Mouse (Mus musculus): ENCODE measurements around the gene 1700001C19Rik. TPM values are rescaled to one million over a fixed set of nuclear protein-coding genes. Genes with fewer than 3 reads are reported as not detected.

1700001C19Rik gene
- polyA plus RNA-seq (2012; rRNA removed): 0.29 TPM in 1 of 2 replicates, not detected in the other

GRCm38 (mm10) chr17:47436907-47437547, at the start of gene 1700001C19Rik:
1700001C19Rik (minus strand) TSS chr17:47437376.

GRCm38 (mm10) chr17:47436156-47436906, 845 bp downstream of the 1700001C19Rik start, which contains the start of gene AI661453:
AI661453 (plus strand) TSS chr17:47436615.

GRCm38 (mm10) chr17:47400451-47400850, 36.7 kb downstream of the 1700001C19Rik start, which contains the start of gene Guca1a:
Guca1a (minus strand) TSS chr17:47400584.

GRCm38 (mm10) chr17:47385145-47385544, 52.0 kb downstream of the 1700001C19Rik start, which contains the start of gene Guca1b:
Guca1b (plus strand) TSS chr17:47385393.

GRCm38 (mm10) chr17:47368401-47369086, 68.6 kb downstream of the 1700001C19Rik start, which contains the start of gene Mrps10:
Mrps10 (plus strand) TSS chr17:47368887.

Other genes starting within 250 kb of the 1700001C19Rik start
- gene Mrps10, start 68.5 kb downstream of the 1700001C19Rik start, polyA plus RNA-seq (2012; rRNA removed): 7.5 and 10.0 TPM in 2 replicates
- gene Guca1b, start 52.0 kb downstream of the 1700001C19Rik start, polyA plus RNA-seq (2012; rRNA removed): 0.43 and 0.51 TPM in 2 replicates
- gene Guca1a, start 36.8 kb downstream of the 1700001C19Rik start, polyA plus RNA-seq (2012; rRNA removed): 1.1 and 2.2 TPM in 2 replicates
- gene AI661453, start 761 bp downstream of the 1700001C19Rik start, polyA plus RNA-seq (2012; rRNA removed): 19.3 and 26.1 TPM in 2 replicates
- 6.8 and 7.3 TPM in 2 replicates for gene Taf8, start 64.9 kb upstream of the 1700001C19Rik start, polyA plus RNA-seq (2012; rRNA removed)
- 51.5 and 103 TPM in 2 replicates for gene Ccnd3, start 67.7 kb upstream of the 1700001C19Rik start, polyA plus RNA-seq (2012; rRNA removed)
- gene Bysl, start 174.1 kb upstream of the 1700001C19Rik start, polyA plus RNA-seq (2012; rRNA removed): 4.2 and 4.4 TPM in 2 replicates
- 6.1 and 7.6 TPM in 2 replicates for gene Med20, start 174.2 kb upstream of the 1700001C19Rik start, polyA plus RNA-seq (2012; rRNA removed)
- gene Gm20517, start 174.2 kb upstream of the 1700001C19Rik start, polyA plus RNA-seq (2012; rRNA removed): 0.04 and 0.37 TPM in 2 replicates
- gene Usp49, start 193.3 kb upstream of the 1700001C19Rik start, polyA plus RNA-seq (2012; rRNA removed): 2.7 and 2.9 TPM in 2 replicates

Measured in stomach, adult 2 months (tissue).